Mouse (Mus musculus): ENCODE data around the gene Sparc. TPM values are rescaled to one million over a fixed set of nuclear protein-coding genes. Genes with fewer than 3 reads are reported as not detected.

Gene Sparc
- polyA plus RNA-seq, 1 experiment: 3,134 TPM

DNA sequence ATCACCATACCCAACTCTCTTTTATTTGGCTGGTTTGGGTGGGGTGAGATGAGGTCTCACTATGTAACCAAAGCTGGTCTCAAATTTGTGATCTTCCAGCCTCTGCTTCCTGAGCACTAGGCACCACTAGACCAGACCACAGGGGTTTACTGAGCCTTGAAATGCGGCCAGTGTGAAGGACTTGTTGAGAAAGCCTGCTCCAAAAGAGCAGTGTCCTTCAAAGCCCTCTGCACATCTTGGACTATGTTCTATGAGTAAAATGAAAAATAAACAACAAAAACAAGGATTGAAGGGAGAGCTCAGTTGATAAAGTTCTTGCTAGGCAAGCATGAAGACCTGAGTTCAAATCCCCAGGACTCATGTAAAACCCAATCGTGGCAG is 9.6 kb downstream of the Sparc start:
- DNase-seq: no peak
- no peak for TF ChIP-seq POLR2A (IDR thresholded peaks at IDR 0.05; ENCODE audit: borderline replicate concordance, extremely low read depth, low read depth, low read length)
- no peak for TF ChIP-seq CTCF (IDR thresholded peaks at IDR 0.05; ENCODE audit: insufficient read depth, low read length)
- 52% methylated on average over 2 of the region's 2 CpGs for WGBS
- Histone ChIP-seq H3K4me3 (replicated peaks; ENCODE audit: extremely low read depth, low read depth, low read length) (no peak overlapping the region), H3K4me1 (ENCODE audit: control insufficient read depth, insufficient read depth, low read length) (peaks cover 38% of the 10 kb centered on the region)

DNA sequence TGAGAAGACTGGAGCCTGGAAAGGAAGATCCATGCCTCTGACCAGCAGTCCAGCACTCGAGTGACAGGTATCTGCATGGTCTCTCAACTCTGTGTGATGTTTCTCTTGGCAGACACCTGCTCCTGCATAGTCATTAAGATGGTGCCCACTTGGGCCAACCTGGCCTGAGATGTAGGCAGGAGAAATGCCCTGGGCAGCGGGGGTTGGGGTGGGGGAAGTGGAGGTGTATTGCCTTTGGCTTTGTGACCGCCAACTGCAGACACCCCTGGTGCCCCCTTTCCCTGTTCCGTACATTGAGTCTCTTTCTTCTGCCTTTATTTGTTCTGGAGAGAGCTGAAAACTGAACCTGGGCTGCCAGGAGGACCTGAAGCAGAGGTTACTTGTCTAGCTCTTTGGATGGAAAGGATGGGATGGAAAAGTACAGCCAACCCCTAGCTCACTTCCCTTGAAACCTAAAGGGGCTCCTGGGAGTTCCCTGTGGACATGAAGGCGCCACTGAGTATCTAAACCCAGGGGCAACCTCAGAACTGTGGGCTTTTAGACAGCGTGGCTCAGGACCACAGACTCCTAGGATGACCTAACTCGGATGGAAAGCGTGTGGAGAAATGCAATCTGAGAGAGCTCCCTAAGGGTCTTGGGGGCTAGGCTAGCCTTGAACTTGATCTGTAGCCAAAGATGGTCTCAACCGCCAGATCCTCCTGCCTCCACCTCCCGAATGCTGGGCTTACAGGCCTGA is 10.1 kb downstream of the Sparc start:
- DNase-seq: no peak
- H3K4me1 ChIP-seq (ENCODE audit: control insufficient read depth, insufficient read depth, low read length): peaks cover 38% of the 10 kb centered on the region
- TF ChIP-seq POLR2A (IDR thresholded peaks at IDR 0.05; ENCODE audit: borderline replicate concordance, extremely low read depth, low read depth, low read length) (no peak), CTCF (IDR thresholded peaks at IDR 0.05; ENCODE audit: insufficient read depth, low read length) (no peak)
- H3K4me3 ChIP-seq (replicated peaks; ENCODE audit: extremely low read depth, low read depth, low read length): no peak overlapping the region
- 76% methylated on average over 10 of the region's 10 CpGs for WGBS

DNA sequence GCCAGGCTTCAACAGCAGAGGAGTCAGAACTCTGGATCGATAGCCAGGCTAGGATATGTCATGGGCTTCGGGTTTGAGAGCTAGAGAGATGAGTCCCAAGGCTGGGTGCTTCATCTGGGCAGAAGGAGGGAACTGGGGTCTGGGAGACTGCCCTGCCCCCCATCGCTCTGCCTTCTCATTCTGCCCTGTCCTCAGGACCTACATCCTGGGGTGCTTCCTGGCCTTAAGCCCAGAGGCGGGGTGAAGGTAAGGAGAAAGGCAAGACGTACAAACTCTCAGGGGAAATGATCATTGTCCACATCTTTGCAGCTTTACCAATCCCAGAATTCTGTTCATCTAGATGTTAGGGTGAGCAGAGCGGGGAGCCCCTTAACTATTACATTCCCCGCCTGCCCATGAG is 10.9 kb downstream of the Sparc start:
- DNase-seq: no peak
- H3K4me3 ChIP-seq (replicated peaks; ENCODE audit: extremely low read depth, low read depth, low read length): no peak overlapping the region
- H3K4me1 ChIP-seq (ENCODE audit: control insufficient read depth, insufficient read depth, low read length): peaks cover 38% of the 10 kb centered on the region
- TF ChIP-seq CTCF (IDR thresholded peaks at IDR 0.05; ENCODE audit: insufficient read depth, low read length) (no peak), POLR2A (IDR thresholded peaks at IDR 0.05; ENCODE audit: borderline replicate concordance, extremely low read depth, low read depth, low read length) (no peak)
- 60% methylated on average over 7 of the region's 7 CpGs for WGBS

DNA sequence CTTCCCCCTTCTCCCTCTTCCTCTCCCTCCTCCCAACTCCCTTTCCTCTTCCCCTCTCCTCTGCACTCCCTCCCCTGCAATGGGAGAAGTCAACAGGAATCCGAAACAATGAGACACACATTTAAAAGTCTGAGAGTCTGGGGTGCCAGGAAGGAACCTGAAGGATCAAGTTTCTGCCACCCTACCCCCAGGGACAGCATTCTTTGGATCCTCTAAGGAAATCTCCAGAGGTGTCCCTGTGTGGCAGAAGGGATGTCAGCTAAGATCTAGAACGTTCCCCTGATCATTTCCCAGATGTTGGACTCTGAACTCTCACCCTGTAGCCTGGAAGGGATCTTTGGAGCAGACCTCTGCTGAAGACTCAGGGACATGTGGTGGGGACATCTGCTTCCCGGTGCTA is 12.5 kb downstream of the Sparc start:
- no peak for DNase-seq
- TF ChIP-seq CTCF (IDR thresholded peaks at IDR 0.05; ENCODE audit: insufficient read depth, low read length) (no peak), POLR2A (IDR thresholded peaks at IDR 0.05; ENCODE audit: borderline replicate concordance, extremely low read depth, low read depth, low read length) (no peak)
- 23% methylated on average over 3 of the region's 3 CpGs for WGBS

DNA sequence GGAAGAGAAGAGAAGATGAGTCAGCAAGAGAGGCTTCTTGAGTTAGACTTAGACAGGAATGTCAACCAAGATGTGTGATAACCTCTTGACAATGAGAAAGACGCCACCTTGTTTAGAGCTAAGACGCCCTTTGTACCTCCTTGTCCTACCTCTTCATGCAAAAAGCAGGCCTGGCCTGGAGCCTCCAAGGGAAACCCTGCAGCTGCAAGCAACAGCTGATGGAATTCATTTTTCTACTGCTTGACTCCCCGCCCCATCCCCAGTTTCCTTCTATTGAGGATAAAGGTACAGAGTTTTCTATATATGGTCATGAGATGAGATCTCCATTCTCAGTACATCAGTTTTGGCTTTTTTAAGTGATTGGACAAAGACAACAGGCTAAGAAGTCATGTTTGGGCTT is 13.0 kb downstream of the Sparc start:
- 50% methylated on average over 3 of the region's 3 CpGs for WGBS
- H3K4me3 ChIP-seq (replicated peaks; ENCODE audit: extremely low read depth, low read depth, low read length): no peak overlapping the region
- H3K4me1 ChIP-seq (ENCODE audit: control insufficient read depth, insufficient read depth, low read length): peaks cover 35% of the 10 kb centered on the region
- DNase-seq: no peak
- TF ChIP-seq POLR2A (IDR thresholded peaks at IDR 0.05; ENCODE audit: borderline replicate concordance, extremely low read depth, low read depth, low read length) (no peak), CTCF (IDR thresholded peaks at IDR 0.05; ENCODE audit: insufficient read depth, low read length) (no peak)

More for the DNA sequence above, 12.5 kb downstream of the Sparc start:
- Histone ChIP-seq H3K4me1 (ENCODE audit: control insufficient read depth, insufficient read depth, low read length) (peaks cover 32% of the 10 kb centered on the region), H3K4me3 (replicated peaks; ENCODE audit: extremely low read depth, low read depth, low read length) (no peak overlapping the region)

DNA sequence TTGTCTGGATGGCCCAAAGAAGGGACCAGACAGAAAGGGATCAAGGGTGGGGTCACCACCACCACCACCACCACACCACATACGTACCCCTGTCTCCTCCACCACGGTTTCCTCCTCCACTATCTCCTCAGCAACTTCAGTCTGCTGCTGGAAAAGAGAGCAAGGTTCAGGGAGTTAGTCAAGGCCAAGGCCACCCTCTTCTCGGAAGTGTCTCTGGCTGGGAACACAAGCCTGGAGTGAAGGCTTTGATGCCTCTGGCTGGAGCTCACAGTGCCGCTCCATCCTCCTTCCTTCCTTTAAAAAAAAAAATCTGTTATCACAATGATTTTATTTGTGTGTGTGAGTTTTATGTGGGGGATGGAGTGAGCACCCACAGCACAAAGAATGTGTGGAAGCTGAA is 15.8 kb downstream of the Sparc start:
- TF ChIP-seq CTCF (IDR thresholded peaks at IDR 0.05; ENCODE audit: insufficient read depth, low read length): no peak
- no peak for TF ChIP-seq POLR2A (IDR thresholded peaks at IDR 0.05; ENCODE audit: borderline replicate concordance, extremely low read depth, low read depth, low read length)

DNA sequence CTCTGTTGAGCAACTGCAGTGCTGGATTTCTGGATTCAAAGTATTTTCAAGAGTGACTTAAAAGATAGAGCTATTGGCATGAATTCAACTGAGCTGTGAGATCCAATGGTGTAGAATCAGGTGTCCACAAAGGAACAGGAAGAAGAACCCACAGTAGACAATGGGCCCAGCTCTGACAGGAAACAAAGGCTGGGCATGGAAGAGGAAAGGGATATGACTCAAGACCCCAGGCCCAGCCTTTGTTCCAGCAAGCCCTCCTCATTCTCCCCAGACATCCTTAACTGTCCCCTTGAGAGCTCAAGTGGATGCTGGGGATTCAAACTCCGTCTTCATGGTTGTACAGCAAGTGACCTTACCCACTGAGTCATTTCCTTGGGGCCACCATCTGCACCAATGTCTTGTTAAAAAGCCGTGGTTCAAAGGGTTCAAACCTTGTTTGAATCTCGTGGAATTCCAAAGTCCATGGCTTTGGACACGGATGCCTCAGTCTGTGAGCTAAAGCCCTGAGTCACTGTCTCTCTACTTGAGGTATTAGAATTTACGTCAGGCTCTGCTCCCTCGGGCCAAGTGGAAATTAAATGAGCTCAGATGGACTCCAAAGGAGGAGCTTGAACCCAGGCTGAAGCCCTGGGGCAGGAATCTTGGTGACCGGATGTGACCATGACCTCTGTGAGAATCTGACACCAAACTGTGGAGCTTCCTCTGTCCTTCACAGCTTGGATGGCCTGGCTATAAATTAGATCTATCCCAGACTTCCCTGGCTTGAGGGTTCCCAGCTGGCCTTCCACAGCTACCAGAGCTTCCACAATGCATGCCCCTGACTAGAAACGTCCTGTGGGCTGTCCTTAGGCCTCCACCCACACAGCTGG is 17.1 kb downstream of the Sparc start:
- no peak for TF ChIP-seq POLR2A (IDR thresholded peaks at IDR 0.05; ENCODE audit: borderline replicate concordance, extremely low read depth, low read depth, low read length)
- TF ChIP-seq CTCF (IDR thresholded peaks at IDR 0.05; ENCODE audit: insufficient read depth, low read length): no peak
- peaks cover 10% of the 10 kb centered on the region for H3K4me1 ChIP-seq (ENCODE audit: control insufficient read depth, insufficient read depth, low read length)
- no peak for DNase-seq
- 33% methylated on average over 8 of the region's 8 CpGs for WGBS
- no peak overlapping the region for H3K4me3 ChIP-seq (replicated peaks; ENCODE audit: extremely low read depth, low read depth, low read length)

More for the DNA sequence above, 15.8 kb downstream of the Sparc start:
- H3K4me3 ChIP-seq (replicated peaks; ENCODE audit: extremely low read depth, low read depth, low read length): no peak overlapping the region
- WGBS: 54% methylated on average over 4 of the region's 4 CpGs
- DNase-seq: no peak
- peaks cover 22% of the 10 kb centered on the region for H3K4me1 ChIP-seq (ENCODE audit: control insufficient read depth, insufficient read depth, low read length)

DNA sequence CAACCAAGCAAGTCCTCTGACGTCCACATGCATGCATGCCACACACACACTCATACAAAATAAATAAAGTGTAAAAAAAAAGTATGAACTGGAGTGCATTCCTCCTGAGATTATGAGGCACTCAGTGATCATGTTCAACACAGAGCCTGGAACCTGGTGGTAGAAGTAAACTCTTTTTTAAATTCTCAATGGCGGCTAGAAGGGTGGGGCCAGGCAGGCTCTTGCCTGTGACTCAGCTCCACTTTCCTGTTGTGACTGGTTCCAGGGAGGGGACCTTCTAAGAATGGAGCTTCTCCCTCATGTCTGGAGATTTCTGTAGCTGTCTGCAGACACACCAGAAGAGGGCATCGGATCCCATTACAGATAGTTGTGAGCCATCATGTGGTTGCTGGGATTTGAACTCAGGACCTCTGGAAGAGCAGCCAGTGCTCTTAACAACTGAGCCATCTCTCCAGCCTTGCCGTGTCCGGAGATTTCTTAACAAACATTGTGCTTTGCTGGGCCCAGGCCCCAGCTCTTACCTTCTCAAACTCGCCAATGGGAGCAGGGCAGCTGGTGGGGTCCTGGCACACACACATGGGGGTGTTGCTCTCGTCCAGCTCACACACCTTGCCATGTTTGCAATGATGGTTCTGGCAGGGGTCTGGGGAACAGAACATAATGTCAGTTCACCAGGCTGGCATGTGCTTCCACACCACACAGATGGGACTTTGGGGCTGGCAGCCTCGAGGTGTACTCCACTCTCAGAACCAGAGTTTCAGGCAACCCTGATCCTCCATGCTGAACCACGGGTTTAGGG is 18.1 kb downstream of the Sparc start:
- no peak overlapping the region for H3K4me3 ChIP-seq (replicated peaks; ENCODE audit: extremely low read depth, low read depth, low read length)
- 0 out of 2 replicates have a peak, but pooled peaks cover 4% of the 10 kb centered on the region for H3K4me1 ChIP-seq (ENCODE audit: control insufficient read depth, insufficient read depth, low read length)
- no peak for DNase-seq
- 64% methylated on average over 9 of the region's 9 CpGs for WGBS
- TF ChIP-seq CTCF (IDR thresholded peaks at IDR 0.05; ENCODE audit: insufficient read depth, low read length) (no peak), POLR2A (IDR thresholded peaks at IDR 0.05; ENCODE audit: borderline replicate concordance, extremely low read depth, low read depth, low read length) (no peak)

DNA sequence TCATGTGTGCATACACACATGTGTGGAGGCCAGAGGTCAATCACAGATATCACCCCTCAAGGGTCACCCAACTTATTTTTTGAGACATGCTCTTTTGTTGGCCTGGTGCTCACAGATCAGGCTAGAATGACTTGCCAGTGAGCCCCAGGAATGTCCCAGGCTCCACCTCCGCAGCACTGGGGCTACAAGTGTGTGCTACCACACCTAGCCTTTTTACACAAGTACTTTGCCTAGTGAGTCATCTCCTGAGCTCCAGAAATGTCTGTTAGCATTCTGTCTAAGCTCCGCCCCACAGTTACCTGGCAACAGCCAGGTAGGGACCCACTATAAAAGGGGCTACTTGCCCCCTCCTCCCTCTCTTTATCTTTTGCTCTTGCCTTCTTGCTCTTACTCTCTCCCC is 22.1 kb downstream of the Sparc start:
- no peak for TF ChIP-seq CTCF (IDR thresholded peaks at IDR 0.05; ENCODE audit: insufficient read depth, low read length)
- TF ChIP-seq POLR2A (IDR thresholded peaks at IDR 0.05; ENCODE audit: borderline replicate concordance, extremely low read depth, low read depth, low read length): no peak
- DNase-seq: no peak

More for the DNA sequence above, 22.1 kb downstream of the Sparc start:
- Histone ChIP-seq H3K4me3 (replicated peaks; ENCODE audit: extremely low read depth, low read depth, low read length) (no peak overlapping the region), H3K4me1 (ENCODE audit: control insufficient read depth, insufficient read depth, low read length) (0 out of 2 replicates have a peak, but pooled peaks cover 4% of the 10 kb centered on the region)
- WGBS: 75% methylated on average over 2 of the region's 2 CpGs

Measured in lung, adult 2 months (tissue).